Comparison of ENCODE assay signal across 14 mouse cellular contexts in genomic region chr3:127823886-127824863, GRCm38 (mm10). TPM values are rescaled to one million over a fixed set of nuclear protein-coding genes. Genes with fewer than 3 reads are reported as not detected.
DNase-seq lines count a peak whose midpoint lies in the region; ATAC-seq and TF ChIP-seq lines count a peak whose summit lies in the region.
"Had no signal": no experiment of that assay in that cellular context is flagged by ENCODE, and none has a peak within 500 bp of the region (broad histone marks: within the 10 kb centered on the region; RNA-seq: fewer than 3 reads in every experiment).

No protein-coding gene starts in this region.

- no peaks in the 10 kb centered on the region for H3K9me3 ChIP-seq in liver, embryonic 13.5 days (replicated peaks)
- H3K9me3 ChIP-seq in MEL (replicated peaks; ENCODE audit: insufficient read depth, low read length), result no peaks in the 10 kb centered on the region
- no peaks in the 10 kb centered on the region for H3K9me3 ChIP-seq in hindbrain, postnatal 0 days (ENCODE audit: low read length)
- H3K9me3 ChIP-seq: embryonic facial prominence, embryonic 12.5 days; heart, embryonic 10.5 days; liver, embryonic 15.5 days had no signal

- H3K4me3 ChIP-seq in liver, embryonic 13.5 days (replicated peaks), result no peak overlapping the region
- H3K4me3 ChIP-seq in MEL (ENCODE audit: control insufficient read depth in 1 of 2, insufficient read depth in 1 of 2, low read depth in 2 of 2, low read length in 2 of 2), result no peak overlapping the region
- no peak overlapping the region for H3K4me3 ChIP-seq in hindbrain, postnatal 0 days (ENCODE audit: low read length)
- H3K4me3 ChIP-seq: embryonic facial prominence, embryonic 12.5 days; heart, embryonic 10.5 days; liver, embryonic 15.5 days had no signal

- no peak overlapping the region for H3K4me2 ChIP-seq in liver, embryonic 13.5 days
- no peak overlapping the region for H3K4me2 ChIP-seq in hindbrain, postnatal 0 days (ENCODE audit: low read depth, low read length)
- H3K4me2 ChIP-seq: embryonic facial prominence, embryonic 12.5 days; liver, embryonic 15.5 days; midbrain, embryonic 11.5 days had no signal

- peaks cover 52% of the 10 kb centered on the region for H3K4me1 ChIP-seq in liver, embryonic 13.5 days (replicated peaks)
- peaks cover 4 to 9% of the 10 kb centered on the region in 2 experiments; a peak in 3 of 4 replicates for H3K4me1 ChIP-seq in MEL (ENCODE audit: control insufficient read depth in 1 of 2, insufficient read depth in 2 of 2, low read length in 2 of 2)
- H3K4me1 ChIP-seq in hindbrain, postnatal 0 days (ENCODE audit: insufficient read depth, low read length), result no peaks in the 10 kb centered on the region

- no peak for TF ChIP-seq CTCF in MEL (IDR thresholded peaks at IDR 0.05 in 2 of 3, conservative IDR thresholded peaks at IDR 0.05 in 1 of 3; ENCODE audit: control insufficient read depth in 1 of 3, insufficient read depth in 1 of 3, low read depth in 2 of 3, low read length in 3 of 3, poor library complexity in 1 of 3, severe bottlenecking in 1 of 3)
- no peak for TF ChIP-seq CTCF in hindbrain, postnatal 0 days (IDR thresholded peaks at IDR 0.05; ENCODE audit: low read depth)

- WGBS in liver, embryonic 13.5 days (ENCODE audit: insufficient replicate concordance), result 74% methylated on average over 17 of the region's 17 CpGs
- WGBS in hindbrain, postnatal 0 days, result 82% methylated on average over 17 of the region's 17 CpGs

- no peak for TF ChIP-seq POLR2A in MEL (IDR thresholded peaks at IDR 0.05; ENCODE audit: control insufficient read depth in 1 of 2, insufficient read depth in 1 of 2, low read depth in 1 of 2, low read length in 2 of 2, poor library complexity in 1 of 2)

- H3K36me3 ChIP-seq in liver, embryonic 13.5 days, result peaks cover 28% of the 10 kb centered on the region
- peaks cover 4 to 15% of the 10 kb centered on the region in 2 experiments; a peak in 3 of 4 replicates for H3K36me3 ChIP-seq in MEL (ENCODE audit: control insufficient read depth in 1 of 2, insufficient read depth in 2 of 2, low read length in 2 of 2)
- H3K36me3 ChIP-seq in hindbrain, postnatal 0 days (ENCODE audit: insufficient read depth, low read length), result peaks cover 19% of the 10 kb centered on the region

- no peak for TF ChIP-seq RAD21 in MEL (IDR thresholded peaks at IDR 0.05; ENCODE audit: low read depth, low read length)

- H3K79me2 ChIP-seq in MEL (ENCODE audit: control insufficient read depth, insufficient read depth, low read length, poor library complexity), result peaks cover 4% of the 10 kb centered on the region; the same call in 1 of the 2 replicates

- no peak for DNase-seq in liver, embryonic 13.5 days
- DNase-seq in liver (no peak), MEL (ENCODE audit: low read depth, low spot score) (peak; percentile 13)
- peak; percentile 33 to 47 for DNase-seq in thymus, postnatal 10 days (ENCODE audit: low spot score in 2 of 2)
- DNase-seq in ovary, postnatal 10 days (ENCODE audit: low spot score), result no peak
- no peak for DNase-seq in layer of hippocampus, postnatal 10 days (ENCODE audit: low spot score in 2 of 2)
- DNase-seq in hindbrain, postnatal 0 days (ENCODE audit: low spot score), result no peak
- DNase-seq: adrenal gland, adult 2 months; cerebellum, adult 11 months had no signal

- H3K9ac ChIP-seq in liver, embryonic 13.5 days, result no peak overlapping the region
- no peak overlapping the region for H3K9ac ChIP-seq in MEL (ENCODE audit: control insufficient read depth, low read depth, low read length, poor library complexity, severe bottlenecking)
- no peak overlapping the region for H3K9ac ChIP-seq in hindbrain, postnatal 0 days (replicated peaks; ENCODE audit: low read length)
- H3K9ac ChIP-seq: embryonic facial prominence, embryonic 12.5 days; liver, embryonic 15.5 days had no signal

- no peak for ATAC-seq in liver, embryonic 13.5 days (ENCODE audit: low read depth)
- ATAC-seq in megakaryocyte, adult 5-6 weeks (ENCODE audit: poor library complexity, severe bottlenecking), result peak; percentile 83
- ATAC-seq in hindbrain, postnatal 0 days, result no peak

- peak; percentile 25 to 66; a peak in 3 of 4 replicates for TF ChIP-seq EP300 in MEL (IDR thresholded peaks at IDR 0.05; ENCODE audit: low read depth in 1 of 2, low read length in 2 of 2)

- no peaks in the 10 kb centered on the region for H3K27me3 ChIP-seq in liver, embryonic 13.5 days
- H3K27me3 ChIP-seq in MEL (ENCODE audit: control insufficient read depth in 1 of 2, insufficient read depth in 2 of 2, low read length in 2 of 2), result no peaks in the 10 kb centered on the region
- H3K27me3 ChIP-seq in hindbrain, postnatal 0 days (ENCODE audit: insufficient read depth, low read length), result no peaks in the 10 kb centered on the region
- H3K27me3 ChIP-seq: embryonic facial prominence, embryonic 12.5 days; liver, embryonic 15.5 days had no signal

- 0 out of 2 replicates have a peak overlapping the region, but pooled peaks have one; percentile 9 for H3K27ac ChIP-seq in liver, embryonic 13.5 days
- no peak overlapping the region for H3K27ac ChIP-seq in MEL (ENCODE audit: control insufficient read depth, low read depth, low read length)
- H3K27ac ChIP-seq in hindbrain, postnatal 0 days, result no peak overlapping the region
- H3K27ac ChIP-seq: embryonic facial prominence, embryonic 12.5 days; heart, embryonic 10.5 days; liver, embryonic 15.5 days had no signal

TF ChIP-seq in MEL, 35 proteins besides CTCF, POLR2A, EP300 and RAD21:
- TF ChIP-seq USF1 (IDR thresholded peaks at IDR 0.05; ENCODE audit: low read depth, low read length) (no peak), MAZ (IDR thresholded peaks at IDR 0.05; ENCODE audit: low read depth, low read length) (no peak), MYB (IDR thresholded peaks at IDR 0.05; ENCODE audit: low read depth, low read length) (peak; percentile 63), KAT2A (conservative IDR thresholded peaks at IDR 0.05; ENCODE audit: low read depth, low read length) (no peak), ELF1 (IDR thresholded peaks at IDR 0.05; ENCODE audit: low read depth, low read length) (no peak), TCF12 (IDR thresholded peaks at IDR 0.05; ENCODE audit: low read depth, low read length) (peak; percentile 28; the same call in 1 of the 2 replicates), NELFE (IDR thresholded peaks at IDR 0.05; ENCODE audit: low read depth, low read length) (no peak), RCOR1 (IDR thresholded peaks at IDR 0.05; ENCODE audit: low read depth, low read length) (no peak), SMC3 (IDR thresholded peaks at IDR 0.05; ENCODE audit: low read depth, low read length) (no peak)

RNA-seq across cellular contexts. Expression of gene Ap1ar, which starts 13.1 kb away (rescaled TPM):
- polyA plus RNA-seq in liver, embryonic 13.5 days (2015; fragmentation: Nextera tagmentation; extraction: Ambion mirVana), result 19.7 and 25.7 TPM in 2 replicates
- total RNA-seq in MEL (2012; rRNA removed), result 52.4 and 65.0 TPM in 2 replicates
- polyA plus RNA-seq in MEL (2012; ENCODE audit: insufficient read depth in 1 of 2, insufficient read length in 2 of 2, low read depth in 1 of 2, low replicate concordance in 2 of 2, missing spikeins in 1 of 2), result 100 to 1,000 TPM in 1 of 2 experiments, not detected in 1; 107 TPM
- 36.1 and 50.7 TPM in 2 replicates for total RNA-seq in megakaryocyte, adult 5-6 weeks (2015)
- total RNA-seq in megakaryocyte, adult 5-6 weeks (2017), result 41.5 and 43.3 TPM in 2 replicates
- 10 to 100 TPM; 76.8 to 82.4 TPM for total RNA-seq in layer of hippocampus, postnatal 10 days (2021)
- 77.8 and 84.5 TPM in 2 replicates for total RNA-seq in hindbrain, postnatal 0 days (2014; rRNA removed)
- polyA plus RNA-seq in hindbrain, postnatal 0 days (2015; fragmentation: Nextera tagmentation; extraction: Ambion mirVana), result 65.4 and 69.7 TPM in 2 replicates

RNA-seq across cellular contexts. Expression of gene Tifa, which starts 34.6 kb away (rescaled TPM):
- polyA plus RNA-seq in liver, embryonic 13.5 days (2015; fragmentation: Nextera tagmentation; extraction: Ambion mirVana), result 14.2 and 15.6 TPM in 2 replicates
- 1.4 and 1.7 TPM in 2 replicates for total RNA-seq in MEL (2012; rRNA removed)
- polyA plus RNA-seq in MEL (2012; ENCODE audit: insufficient read depth in 1 of 2, insufficient read length in 2 of 2, low read depth in 1 of 2, low replicate concordance in 2 of 2, missing spikeins in 1 of 2), result 1 to 10 TPM in 1 of 2 experiments, not detected in 1; 3.0 TPM
- 111 and 137 TPM in 2 replicates for total RNA-seq in megakaryocyte, adult 5-6 weeks (2015)
- total RNA-seq in megakaryocyte, adult 5-6 weeks (2017), result 111 and 121 TPM in 2 replicates
- total RNA-seq in layer of hippocampus, postnatal 10 days (2021), result 1 to 10 TPM; 3.8 to 3.9 TPM
- 1.7 and 1.9 TPM in 2 replicates for total RNA-seq in hindbrain, postnatal 0 days (2014; rRNA removed)
- polyA plus RNA-seq in hindbrain, postnatal 0 days (2015; fragmentation: Nextera tagmentation; extraction: Ambion mirVana), result 3.6 and 3.8 TPM in 2 replicates

RNA-seq across cellular contexts. Expression of gene Alpk1, which starts 43.8 kb away (rescaled TPM):
- 0.54 and 0.58 TPM in 2 replicates for polyA plus RNA-seq in liver, embryonic 13.5 days (2015; fragmentation: Nextera tagmentation; extraction: Ambion mirVana)
- total RNA-seq in MEL (2012; rRNA removed), result 1.8 and 2.4 TPM in 2 replicates
- 1 to 10 TPM in 1 of 2 experiments, not detected in 1; 1.8 TPM for polyA plus RNA-seq in MEL (2012; ENCODE audit: insufficient read depth in 1 of 2, insufficient read length in 2 of 2, low read depth in 1 of 2, low replicate concordance in 2 of 2, missing spikeins in 1 of 2)
- 15.5 and 17.8 TPM in 2 replicates for total RNA-seq in megakaryocyte, adult 5-6 weeks (2015)
- 28.7 and 35.1 TPM in 2 replicates for total RNA-seq in megakaryocyte, adult 5-6 weeks (2017)
- 1 to 10 TPM; 7.9 to 9.2 TPM for total RNA-seq in layer of hippocampus, postnatal 10 days (2021)
- 1.3 and 5.3 TPM in 2 replicates for total RNA-seq in hindbrain, postnatal 0 days (2014; rRNA removed)
- polyA plus RNA-seq in hindbrain, postnatal 0 days (2015; fragmentation: Nextera tagmentation; extraction: Ambion mirVana), result 0.49 and 0.57 TPM in 2 replicates

Comparison
In these comparisons a context has a peak if more than half of its experiments do, and no peak if none do; other contexts are left out.
1. DNase-seq: peak in MEL (single experiment) and thymus, postnatal 10 days (2 of 2); none in liver, embryonic 13.5 days (single experiment), liver (single experiment), ovary, postnatal 10 days (single experiment), layer of hippocampus, postnatal 10 days (0 of 2) and hindbrain, postnatal 0 days (single experiment).
2. RNA of gene Tifa, which starts 34.6 kb away (total RNA-seq): 111 to 137 TPM in megakaryocyte, adult 5-6 weeks; 3.8 to 3.9 TPM in layer of hippocampus, postnatal 10 days, 1.7 to 1.9 TPM in hindbrain, postnatal 0 days and 1.4 to 1.7 TPM in MEL; every median in the first group is over 10 times any median in the second.